Mouse (Mus musculus) heart, postnatal 0 days (tissue): ENCODE measurements around the gene Map3k11.

Source experiments
- CTCF ChIP-seq: IDR thresholded peaks from 2 replicates; pipeline ENCODE4 v1.5.1; 2016; ENCODE audit warnings: antibody characterized with exemption, control low read depth, low read depth
- EP300 ChIP-seq: IDR thresholded peaks from 2 replicates; pipeline ENCODE4 v1.6.1; 2016; ENCODE audit warnings: antibody characterized with exemption, low read depth

DNA sequence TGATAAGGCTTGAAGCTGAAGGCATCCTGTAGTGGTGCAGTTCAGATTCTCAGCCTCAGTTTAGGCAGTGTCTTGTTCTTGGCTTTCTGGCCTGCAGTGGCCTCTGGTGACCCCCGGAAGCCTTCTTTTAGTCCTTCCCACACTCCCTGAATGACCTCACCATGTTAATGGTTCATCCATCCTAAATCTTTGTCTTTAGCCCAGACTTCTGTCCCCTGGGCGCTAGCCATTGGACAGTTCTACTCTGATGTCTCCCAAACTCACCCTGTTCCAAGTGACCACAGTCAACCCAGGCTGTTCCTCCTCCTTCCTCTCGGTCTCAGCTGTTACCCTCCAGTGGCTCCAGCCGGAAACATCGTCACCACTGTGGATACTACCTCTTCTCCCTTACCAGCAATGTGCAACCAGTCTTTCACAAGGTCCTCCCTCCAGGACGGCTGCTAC, 39.2 kb upstream of the Map3k11 start:
- TF ChIP-seq EP300 = no peak
- no peak for TF ChIP-seq CTCF
